Mouse (Mus musculus) embryonic fibroblast, embryonic 13.5 days (primary cell): ENCODE results near the gene Serpinh1. TPM values are rescaled to one million over a fixed set of nuclear protein-coding genes. Genes with fewer than 3 reads are reported as not detected.
A peak's percentile ranks its signal among the peaks of the same experiment; 100 is the strongest.

Experiments used
- H3K27ac ChIP-seq: 2 replicates; pipeline ENCODE4 v1.5.1; 2012; ENCODE audit warnings: low read length, control low read depth, inconsistent platforms; ENCODE audit not compliant: insufficient read depth
- H3K4me1 ChIP-seq: 2 replicates; pipeline ENCODE4 v1.6.1; 2011; ENCODE audit warnings: low read length; ENCODE audit not compliant: control insufficient read depth, insufficient read depth
- H3K4me3 ChIP-seq: 2 replicates; pipeline ENCODE4 v1.5.1; 2011; ENCODE audit warnings: mild to moderate bottlenecking, control low read depth, low read length; ENCODE audit not compliant: insufficient read depth
- CTCF ChIP-seq: IDR thresholded peaks from 2 replicates; pipeline ENCODE4 v1.5.1; 2011; ENCODE audit warnings: mild to moderate bottlenecking, control low read depth, low read length, moderate library complexity, borderline replicate concordance; ENCODE audit not compliant: insufficient read depth
- POLR2A ChIP-seq: IDR thresholded peaks from 2 replicates; pipeline ENCODE4 v1.6.1; 2011; ENCODE audit warnings: low read depth, mild to moderate bottlenecking, control low read depth, low read length, moderate library complexity
- polyA plus RNA-seq: library from polyadenylated mRNA; stranded (reverse); fragments of >200 nt; gene quantifications from 2 replicates; pipeline ENCODE4 v1.2.4, GENCODE M21; 2011; ENCODE audit warnings: low read depth; ENCODE audit not compliant: missing spikeins, insufficient read length

Serpinh1 gene
- polyA plus RNA-seq = 2,134 and 2,700 TPM in 2 replicates

GRCm38 (mm10) chr7:99352526-99353400 lies at the start of gene Serpinh1:
Serpinh1 (minus strand) TSS chr7:99353239.
- peak within 1 kb of the TSS; percentile 87 for H3K27ac ChIP-seq
- TF ChIP-seq CTCF (no peak), POLR2A (peak; percentile 99)
- H3K4me3 ChIP-seq = peak within 1 kb of the TSS; percentile 69
- H3K4me1 ChIP-seq = peaks cover 27% of the 10 kb centered on the region

DNA sequence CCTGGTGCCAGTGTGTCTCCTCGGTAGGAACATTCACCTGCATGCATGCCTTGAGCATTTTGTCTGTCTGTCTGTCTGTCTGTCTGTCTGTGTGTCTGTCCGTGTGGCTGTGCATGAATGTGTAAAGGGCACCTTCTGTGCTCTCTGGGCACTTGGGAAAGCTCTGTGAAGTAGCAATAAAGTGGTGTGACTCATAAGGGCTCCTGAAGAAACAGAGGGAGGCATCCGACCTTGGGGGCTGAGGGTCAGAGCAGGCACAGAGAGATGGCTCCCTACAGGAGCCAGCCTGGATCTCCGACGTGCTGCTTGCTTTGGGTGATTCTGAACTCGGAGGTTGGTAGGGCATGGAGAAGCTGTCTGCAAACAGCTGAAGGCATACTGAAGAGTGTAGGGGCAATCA lies 49.4 kb upstream of the Serpinh1 start:
- peak overlapping the region; percentile 24; the same call in 1 of the 2 replicates for H3K27ac ChIP-seq
- peaks cover 15% of the 10 kb centered on the region for H3K4me1 ChIP-seq
- no peak overlapping the region for H3K4me3 ChIP-seq
- no peak for TF ChIP-seq CTCF
- TF ChIP-seq POLR2A = no peak

- Histone ChIP-seq H3K27ac (peak overlapping the region; percentile 43; the same call in 1 of the 2 replicates), H3K4me3 (no peak overlapping the region), H3K4me1 (peaks cover 13% of the 10 kb centered on the region)
- no peak for TF ChIP-seq POLR2A
- TF ChIP-seq CTCF = no peak
Observed at GRCm38 (mm10) chr7:99401373-99401772, 48.3 kb upstream of the Serpinh1 start.

DNA sequence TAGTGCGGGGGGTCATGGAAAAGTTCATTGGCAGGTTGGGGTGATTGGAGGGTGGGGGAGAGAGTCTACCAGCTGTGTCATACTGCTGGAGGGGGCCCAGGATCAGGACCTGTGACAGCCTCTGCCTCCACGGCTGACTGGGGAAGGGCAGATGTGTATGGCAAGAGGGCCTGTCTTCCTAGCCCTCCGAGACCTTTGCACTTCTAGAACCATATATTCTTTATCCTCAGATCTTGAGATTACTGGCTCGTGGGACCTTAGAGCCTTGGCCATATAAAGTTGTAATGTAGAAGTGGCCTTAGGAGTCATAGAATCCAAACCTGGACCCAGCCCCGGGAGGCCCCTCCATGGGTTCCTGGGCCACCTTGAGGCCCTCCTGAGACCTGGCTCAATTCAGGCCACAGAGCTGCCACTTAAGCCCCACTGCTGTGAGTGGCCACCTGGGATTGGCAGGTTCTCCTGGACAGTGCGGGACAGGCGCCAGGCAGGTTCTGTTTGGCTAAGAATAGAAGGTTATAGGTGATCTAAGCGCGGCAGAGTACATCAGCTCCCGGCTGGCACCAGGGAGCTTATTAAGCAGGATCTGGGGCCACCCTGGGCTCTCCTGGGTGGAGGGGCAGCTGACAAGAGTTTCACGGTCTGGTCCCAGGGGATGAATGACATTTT lies 44.1 kb upstream of the Serpinh1 start:
- no peak overlapping the region for H3K4me3 ChIP-seq
- H3K4me1 ChIP-seq = peaks cover 12% of the 10 kb centered on the region
- TF ChIP-seq POLR2A (no peak), CTCF (no peak)
- no peak overlapping the region for H3K27ac ChIP-seq

DNA sequence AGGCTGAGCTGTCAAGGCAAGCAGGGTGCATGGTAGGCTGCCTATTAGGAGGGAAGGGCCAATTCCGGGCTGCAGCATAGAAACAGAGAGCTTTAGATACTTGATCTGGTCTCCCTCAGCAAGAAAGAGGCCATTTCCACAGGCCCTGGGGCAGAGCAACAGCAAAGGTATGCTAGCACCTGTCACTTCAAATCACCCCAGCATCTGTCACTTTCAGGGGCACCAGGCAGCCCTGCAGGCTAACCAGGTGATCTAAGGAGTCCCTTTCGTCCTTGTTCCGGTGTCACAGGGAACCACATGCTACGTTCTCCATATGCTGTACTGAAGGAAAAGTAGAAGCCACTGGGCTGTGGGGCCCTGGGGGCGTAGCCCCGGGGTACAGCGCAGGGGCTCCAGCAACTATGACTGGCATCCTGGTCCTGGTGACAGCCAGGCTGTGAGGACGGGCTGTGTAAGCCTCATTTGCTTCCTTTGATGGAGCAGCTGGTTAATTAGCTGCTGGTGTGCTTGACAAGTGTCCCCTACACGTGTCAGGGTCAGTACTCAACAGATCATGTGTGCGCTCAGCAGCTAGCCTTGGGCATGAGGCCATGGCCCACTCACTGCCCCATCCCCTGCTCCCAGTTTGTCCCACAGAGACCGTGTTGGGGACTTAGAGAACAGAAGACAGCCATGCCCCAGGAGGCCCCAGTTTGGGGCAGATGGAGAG lies 43.0 kb upstream of the Serpinh1 start:
- no peak overlapping the region for H3K27ac ChIP-seq

DNA sequence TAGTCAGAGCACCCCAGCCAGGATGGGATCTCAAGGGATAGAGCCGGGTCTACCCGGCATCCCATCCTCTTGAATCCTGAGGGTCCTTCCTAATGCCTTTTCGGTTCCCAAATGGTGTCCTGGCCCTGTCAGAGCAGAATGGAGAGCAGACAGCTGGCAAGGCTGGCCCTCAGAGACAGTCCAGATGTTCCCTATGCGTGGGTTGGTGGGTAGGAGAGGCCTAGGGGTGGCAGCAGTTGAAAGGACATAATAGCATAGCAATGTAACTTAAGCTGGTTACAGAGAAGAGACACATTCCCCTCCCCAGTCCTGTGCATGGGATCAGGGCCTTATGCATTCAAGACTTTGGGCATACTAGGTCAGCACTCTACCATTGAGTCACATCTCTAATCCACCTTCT lies 42.3 kb upstream of the Serpinh1 start:
- Histone ChIP-seq H3K27ac (no peak overlapping the region), H3K4me3 (no peak overlapping the region), H3K4me1 (peaks cover 8% of the 10 kb centered on the region)
- no peak for TF ChIP-seq CTCF
- TF ChIP-seq POLR2A = no peak

More for the DNA sequence above, 43.0 kb upstream of the Serpinh1 start:
- TF ChIP-seq CTCF (no peak), POLR2A (no peak)
- Histone ChIP-seq H3K4me1 (peaks cover 8% of the 10 kb centered on the region), H3K4me3 (no peak overlapping the region)

DNA sequence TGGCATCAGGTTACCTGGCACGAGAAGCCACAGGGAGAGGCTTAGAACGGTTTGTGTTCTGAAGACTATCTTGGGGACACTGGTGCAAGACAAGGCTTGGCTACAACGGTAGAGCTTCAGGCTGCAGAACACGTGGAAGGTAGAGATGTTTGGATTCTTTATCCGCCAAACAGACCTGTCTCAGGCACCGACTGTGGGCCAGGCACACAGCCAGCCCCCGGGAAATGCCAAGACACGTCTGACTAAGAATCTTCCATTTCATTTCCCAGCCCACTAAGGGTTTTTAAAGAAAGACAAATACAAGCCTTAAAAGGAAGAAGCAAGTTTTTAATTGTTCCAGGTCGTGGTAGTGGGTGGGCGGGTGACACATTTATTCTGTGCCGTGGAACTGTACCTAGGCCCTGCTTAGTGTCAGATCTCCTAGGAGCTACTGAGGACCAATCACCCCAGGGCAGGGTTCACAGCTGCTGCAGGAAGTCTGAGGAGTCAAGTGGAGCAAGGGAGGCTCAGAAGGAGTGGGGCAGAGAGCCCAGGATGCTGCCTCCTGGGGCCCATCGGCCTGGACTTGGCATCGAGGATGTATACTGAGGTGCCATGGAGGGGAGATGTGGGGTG lies 40.8 kb upstream of the Serpinh1 start:
- Histone ChIP-seq H3K4me1 (peaks cover 8% of the 10 kb centered on the region), H3K27ac (peak overlapping the region; percentile 30; the same call in 1 of the 2 replicates)

DNA sequence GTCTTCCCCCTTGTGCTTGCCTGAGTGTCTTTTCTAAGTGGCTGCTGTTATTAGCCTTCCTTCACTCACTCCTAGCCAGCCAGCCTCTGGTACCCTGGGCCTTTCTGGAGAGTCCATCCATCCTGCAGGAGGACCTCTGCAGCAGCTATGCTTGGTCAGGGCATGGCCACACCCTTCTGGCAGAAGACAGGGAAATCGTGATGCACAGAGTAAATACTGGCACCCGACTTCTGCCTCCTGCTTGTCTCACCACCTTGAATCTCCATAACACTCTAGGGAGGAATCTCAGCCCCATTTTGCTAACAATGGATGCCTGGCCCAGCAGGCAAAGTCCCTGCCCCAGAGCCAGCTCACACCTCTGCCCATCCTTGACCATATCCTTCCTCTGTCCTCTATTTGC lies 39.7 kb upstream of the Serpinh1 start:
- Histone ChIP-seq H3K27ac (no peak overlapping the region), H3K4me3 (no peak overlapping the region), H3K4me1 (peaks cover 8% of the 10 kb centered on the region)
- TF ChIP-seq POLR2A = no peak
- TF ChIP-seq CTCF = no peak

More for the DNA sequence above, 40.8 kb upstream of the Serpinh1 start:
- no peak for TF ChIP-seq POLR2A
- TF ChIP-seq CTCF = no peak
- H3K4me3 ChIP-seq = no peak overlapping the region

- no peak for TF ChIP-seq POLR2A
- no peak for TF ChIP-seq CTCF
- Histone ChIP-seq H3K27ac (no peak overlapping the region), H3K4me1 (peaks cover 8% of the 10 kb centered on the region), H3K4me3 (no peak overlapping the region)
Observed at GRCm38 (mm10) chr7:99390559-99390958, 37.5 kb upstream of the Serpinh1 start.
